Mouse (Mus musculus) heart, embryonic 14.5 days (tissue): ENCODE results near the gene Ak3. TPM values are rescaled to one million over a fixed set of nuclear protein-coding genes. Genes with fewer than 3 reads are reported as not detected.

ENCODE experiments used
- ATAC-seq: fragments of 200-750 bp; cut with Nextera tagmentation; 2 replicates; pipeline ENCODE4 v1.8.0; 2017; ENCODE audit warnings: low read depth, moderate TSS enrichment; ENCODE audit not compliant: insufficient number of reproducible peaks, insufficient read depth, low FRiP score
- H3K27ac ChIP-seq, 2 experiments: fragments of 200-500 bp in 1 of 2; fragments of 300-500 bp in 1 of 2; sonication (generic) in 1 of 2; replicated peaks in 1 of 2; 2 replicates each; pipeline ENCODE4 v1.5.1; 2012 to 2014; ENCODE audit warnings: low read depth in 2 of 2, low read length in 2 of 2, control low read depth in 1 of 2, mild to moderate bottlenecking in 1 of 2, mixed read lengths in 1 of 2; ENCODE audit not compliant: control insufficient read depth in 1 of 2, insufficient read depth in 1 of 2
- H3K27me3 ChIP-seq: fragments of 300-500 bp; sonication (generic); 2 replicates; pipeline ENCODE4 v1.6.1; 2014; ENCODE audit warnings: mild to moderate bottlenecking, low read length, control low read depth; ENCODE audit not compliant: control insufficient read depth, insufficient read depth
- H3K36me3 ChIP-seq: fragments of 300-500 bp; sonication (generic); 2 replicates; pipeline ENCODE4 v1.6.1; 2014; ENCODE audit warnings: mild to moderate bottlenecking, control low read depth, low read length, mixed read lengths; ENCODE audit not compliant: control insufficient read depth, insufficient read depth
- H3K4me1 ChIP-seq, 2 experiments: fragments of 200-500 bp in 1 of 2; fragments of 300-500 bp in 1 of 2; sonication (generic) in 1 of 2; 2 replicates each; pipeline ENCODE4 v1.6.1; 2012 to 2014; ENCODE audit warnings: low read length in 2 of 2, control low read depth in 1 of 2, mixed read lengths in 1 of 2; ENCODE audit not compliant: control insufficient read depth in 2 of 2, insufficient read depth in 2 of 2
- H3K4me2 ChIP-seq: fragments of 300-500 bp; sonication (generic); 2 replicates; pipeline ENCODE4 v1.6.1; 2014; ENCODE audit warnings: mild to moderate bottlenecking, low read length
- H3K4me3 ChIP-seq, 2 experiments: fragments of 200-500 bp in 1 of 2; fragments of 300-500 bp in 1 of 2; sonication (generic) in 1 of 2; 2 replicates each; pipeline ENCODE4 v1.5.1; 2012 to 2014; ENCODE audit warnings: low read length in 2 of 2, mild to moderate bottlenecking in 2 of 2, control low read depth in 1 of 2, low read depth in 1 of 2, moderate library complexity in 1 of 2; ENCODE audit not compliant: control insufficient read depth in 1 of 2, insufficient read depth in 1 of 2
- H3K9ac ChIP-seq: fragments of 300-500 bp; sonication (generic); 2 replicates; pipeline ENCODE4 v1.6.1; 2014; ENCODE audit warnings: mild to moderate bottlenecking, low read length
- H3K9me3 ChIP-seq: fragments of 300-500 bp; sonication (generic); 2 replicates; pipeline ENCODE4 v1.6.1; 2016; ENCODE audit warnings: low read length, control low read depth; ENCODE audit not compliant: control insufficient read depth
- WGBS: fragments of 180-500 bp; shearing (Covaris S2); extraction: QIAGEN DNeasy Blood & Tissue Kit; methylation state at CpG from one replicate; pipeline ENCODE4 v1.1.7; 2014; 5-methylcytosine and 5-hydroxymethylcytosine counted together
- polyA plus RNA-seq: library from polyadenylated mRNA; unstranded; fragments of >200 nt; fragmentation: Nextera tagmentation; extraction: Ambion mirVana; gene quantifications from 2 replicates; pipeline ENCODE4 v1.2.1, GENCODE M21; 2014

Ak3 gene
- polyA plus RNA-seq, 1 experiment from 2014 or later = 95.1 TPM

GRCm38 (mm10) chr19:29042647-29043046 is 5.1 kb downstream of the Ak3 start:
- ATAC-seq = no peak
- peaks cover 2 to 17% of the 10 kb centered on the region in 2 experiments for H3K4me1 ChIP-seq
- H3K27me3 ChIP-seq = no peaks in the 10 kb centered on the region
- H3K27ac ChIP-seq = no peak overlapping the region
- no peak overlapping the region for H3K4me3 ChIP-seq
- no peaks in the 10 kb centered on the region for H3K9me3 ChIP-seq
- peaks cover 5% of the 10 kb centered on the region for H3K36me3 ChIP-seq
- H3K4me2 ChIP-seq = no peak overlapping the region
- no peak overlapping the region for H3K9ac ChIP-seq
- WGBS = 86% methylated on average over 9 of the region's 9 CpGs

GRCm38 (mm10) chr19:29042143-29042542 is 5.6 kb downstream of the Ak3 start:
- Histone ChIP-seq H3K4me1 (peaks cover 2 to 17% of the 10 kb centered on the region in 2 experiments), H3K36me3 (peaks cover 10% of the 10 kb centered on the region), H3K9me3 (no peaks in the 10 kb centered on the region), H3K4me3 (no peak overlapping the region), H3K27ac (no peak overlapping the region), H3K9ac (no peak overlapping the region), H3K27me3 (no peaks in the 10 kb centered on the region), H3K4me2 (no peak overlapping the region)
- ATAC-seq = no peak
- 71% methylated on average over 6 of the region's 6 CpGs for WGBS

- WGBS = 96% methylated on average over 4 of the region's 4 CpGs
- Histone ChIP-seq H3K4me1 (peaks cover 0 to 5% of the 10 kb centered on the region in 2 experiments; a peak in 1 of 4 replicates), H3K27ac (no peak overlapping the region), H3K9ac (no peak overlapping the region), H3K4me2 (no peak overlapping the region), H3K9me3 (no peaks in the 10 kb centered on the region), H3K36me3 (peaks cover 26% of the 10 kb centered on the region), H3K27me3 (no peaks in the 10 kb centered on the region), H3K4me3 (no peak overlapping the region)
- no peak for ATAC-seq
These were observed 7.6 kb downstream of the Ak3 start for GRCm38 (mm10) chr19:29040206-29040605.

GRCm38 (mm10) chr19:29039334-29039733 is 8.4 kb downstream of the Ak3 start:
- H3K36me3 ChIP-seq = peaks cover 35% of the 10 kb centered on the region
- H3K9ac ChIP-seq = no peak overlapping the region
- H3K4me1 ChIP-seq = peaks cover 0 to 2% of the 10 kb centered on the region in 2 experiments; a peak in 1 of 4 replicates
- no peak overlapping the region for H3K4me3 ChIP-seq
- H3K4me2 ChIP-seq = no peak overlapping the region
- no peaks in the 10 kb centered on the region for H3K27me3 ChIP-seq
- no peaks in the 10 kb centered on the region for H3K9me3 ChIP-seq
- H3K27ac ChIP-seq = no peak overlapping the region
- ATAC-seq = no peak

GRCm38 (mm10) chr19:29037541-29037940 is 10.2 kb downstream of the Ak3 start:
- Histone ChIP-seq H3K9ac (no peak overlapping the region), H3K9me3 (no peaks in the 10 kb centered on the region), H3K27ac (no peak overlapping the region), H3K36me3 (peaks cover 43% of the 10 kb centered on the region), H3K4me1 (no peaks in the 10 kb centered on the region; a peak in 1 of 4 replicates), H3K4me3 (no peak overlapping the region), H3K27me3 (no peaks in the 10 kb centered on the region), H3K4me2 (no peak overlapping the region)
- ATAC-seq = no peak
- WGBS = 89% methylated on average over 10 of the region's 10 CpGs

- no peak overlapping the region for H3K9ac ChIP-seq
- ATAC-seq = no peak
- H3K36me3 ChIP-seq = peaks cover 44% of the 10 kb centered on the region
- no peak overlapping the region for H3K4me2 ChIP-seq
- 79% methylated on average over 5 of the region's 5 CpGs for WGBS
- H3K4me1 ChIP-seq = no peaks in the 10 kb centered on the region; a peak in 1 of 4 replicates
- H3K9me3 ChIP-seq = no peaks in the 10 kb centered on the region
- no peak overlapping the region for H3K4me3 ChIP-seq
- no peaks in the 10 kb centered on the region for H3K27me3 ChIP-seq
- H3K27ac ChIP-seq = no peak overlapping the region
These were observed 10.7 kb downstream of the Ak3 start for GRCm38 (mm10) chr19:29037026-29037425.

GRCm38 (mm10) chr19:29032662-29033061 is 15.1 kb downstream of the Ak3 start:
- Histone ChIP-seq H3K36me3 (peaks cover 47% of the 10 kb centered on the region), H3K4me1 (no peaks in the 10 kb centered on the region; a peak in 1 of 4 replicates), H3K9me3 (no peaks in the 10 kb centered on the region), H3K27me3 (no peaks in the 10 kb centered on the region), H3K9ac (no peak overlapping the region), H3K27ac (no peak overlapping the region), H3K4me3 (no peak overlapping the region), H3K4me2 (no peak overlapping the region)
- no peak for ATAC-seq

- Histone ChIP-seq H3K27ac (no peak overlapping the region), H3K4me2 (no peak overlapping the region), H3K9ac (no peak overlapping the region), H3K36me3 (peaks cover 44% of the 10 kb centered on the region), H3K4me3 (no peak overlapping the region), H3K4me1 (no peaks in the 10 kb centered on the region), H3K9me3 (no peaks in the 10 kb centered on the region), H3K27me3 (no peaks in the 10 kb centered on the region)
- no peak for ATAC-seq
- 97% methylated on average over 3 of the region's 3 CpGs for WGBS
These were observed 16.0 kb downstream of the Ak3 start for GRCm38 (mm10) chr19:29031788-29032187.
